Mouse (Mus musculus): Measurements from ENCODE around the gene Zkscan17.

The Zkscan17 gene

DNA sequence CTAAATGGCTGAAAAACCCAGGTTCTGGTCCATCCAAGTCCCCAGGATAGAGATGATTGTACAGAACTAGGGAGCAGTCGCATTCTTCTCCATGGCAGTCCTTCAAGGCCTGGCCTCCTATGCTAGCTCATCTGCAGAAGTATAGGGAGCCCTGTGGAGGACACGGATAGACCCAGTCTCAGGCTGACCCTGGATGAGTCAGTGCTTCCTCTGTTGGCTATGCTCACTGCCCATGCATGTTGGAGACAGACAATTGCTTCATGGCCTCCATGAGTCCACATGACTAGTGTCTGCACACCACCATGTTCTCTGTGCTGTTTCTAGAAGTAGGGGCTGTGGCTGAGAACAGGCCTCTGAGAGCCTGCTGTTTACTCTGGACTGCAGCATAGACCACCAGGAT is 70.2 kb downstream of the Zkscan17 start:
- no peak for DNase-seq (ENCODE audit: low read depth)

DNA sequence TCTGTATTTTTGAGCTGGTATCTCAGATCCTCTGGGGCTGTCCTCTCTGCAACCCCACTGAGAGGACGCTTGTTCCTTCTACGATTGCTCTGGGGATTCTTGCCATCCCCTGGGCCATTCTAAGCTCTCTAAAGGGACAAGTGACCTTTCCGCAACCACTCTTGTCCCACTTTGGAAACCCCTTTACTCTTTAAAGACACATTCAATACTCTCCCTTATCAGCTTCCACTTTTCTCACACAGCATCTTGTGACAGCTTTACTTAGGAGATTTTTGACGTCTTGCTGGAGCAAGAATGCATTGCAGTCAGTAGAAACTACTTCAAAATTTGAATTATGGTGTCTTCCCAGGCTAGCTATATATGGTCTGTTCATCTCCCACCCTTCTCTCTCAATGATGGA is 75.5 kb downstream of the Zkscan17 start, which contains the start of gene Snap47:
Gene Snap47, minus strand, starts transcription at position 101 of the 400 bp plus-strand sequence.
- DNase-seq (ENCODE audit: low read depth): no peak

DNA sequence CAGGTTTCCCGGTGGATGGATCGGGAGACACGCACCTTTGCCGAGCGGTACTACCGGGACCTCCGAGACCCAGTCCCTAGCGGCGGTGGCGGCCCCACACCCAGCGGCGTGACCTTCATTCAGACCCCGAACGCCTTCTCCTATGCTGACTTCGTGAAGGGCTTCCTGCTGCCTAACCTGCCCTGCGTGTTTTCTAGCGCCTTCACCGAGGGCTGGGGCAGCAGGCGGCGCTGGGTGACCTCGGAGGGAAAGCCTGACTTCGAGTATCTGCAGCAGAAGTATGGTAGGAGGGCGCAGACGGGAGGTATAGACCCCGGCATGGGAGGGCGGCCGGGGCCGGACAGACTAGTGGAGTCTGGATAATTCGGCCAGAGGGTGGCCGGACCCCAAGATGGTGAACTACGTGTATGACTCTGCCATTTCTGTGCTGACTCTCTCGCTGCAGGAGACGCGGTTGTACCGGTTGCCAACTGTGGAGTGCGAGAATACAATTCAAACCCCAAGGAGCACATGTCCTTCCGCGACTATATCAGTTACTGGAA is 76.2 kb downstream of the Zkscan17 start:
- DNase-seq (ENCODE audit: low read depth): no peak

DNA sequence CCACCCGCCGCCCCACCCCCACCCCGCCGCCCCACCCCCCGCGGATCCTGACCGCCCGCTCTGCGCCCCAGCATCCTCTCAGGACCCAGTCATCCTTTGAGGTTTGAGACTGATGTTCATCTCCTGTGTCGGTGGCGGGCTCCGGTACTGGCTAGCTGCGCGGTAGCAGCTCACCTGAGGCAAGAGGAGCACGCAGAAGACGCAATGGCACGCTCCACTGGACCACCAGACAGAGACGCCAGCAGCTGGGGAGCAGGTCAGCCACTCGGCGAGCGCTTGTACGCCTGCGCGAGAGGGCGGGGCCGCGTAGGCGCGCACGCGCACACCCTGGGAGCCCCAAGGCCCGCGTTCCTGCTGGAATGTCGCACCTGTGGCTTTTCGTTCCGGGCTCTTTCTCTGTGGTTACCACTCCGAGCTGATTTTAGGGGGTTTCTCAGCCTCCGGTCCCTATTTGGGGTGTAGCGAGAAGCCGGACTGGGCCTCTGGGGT is 76.8 kb downstream of the Zkscan17 start, which contains the start of gene Jmjd4:
Gene Jmjd4, plus strand, starts transcription at position 305 of the 489 bp plus-strand sequence.
- peak; percentile 68 for DNase-seq (ENCODE audit: low read depth)

DNA sequence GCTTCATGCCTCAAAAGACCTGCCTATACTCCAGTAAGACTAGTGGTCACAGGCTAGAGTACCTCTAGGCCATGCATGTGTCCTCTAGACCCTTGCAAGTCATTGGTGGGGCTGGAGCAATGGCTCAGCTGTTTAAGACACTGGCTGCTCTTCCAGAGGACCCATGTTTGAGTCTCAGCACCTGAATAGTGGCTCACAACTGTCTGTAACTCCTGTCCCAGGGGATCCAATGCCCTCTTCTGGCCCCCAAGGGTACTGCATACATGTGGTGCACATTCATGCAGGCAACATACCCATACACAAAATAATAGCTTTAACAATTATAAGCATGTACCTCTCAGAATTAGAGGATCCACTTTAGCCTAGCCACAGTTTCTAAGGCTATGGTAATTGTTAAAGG is 83.4 kb downstream of the Zkscan17 start:
- no peak for DNase-seq (ENCODE audit: low read depth)

DNA sequence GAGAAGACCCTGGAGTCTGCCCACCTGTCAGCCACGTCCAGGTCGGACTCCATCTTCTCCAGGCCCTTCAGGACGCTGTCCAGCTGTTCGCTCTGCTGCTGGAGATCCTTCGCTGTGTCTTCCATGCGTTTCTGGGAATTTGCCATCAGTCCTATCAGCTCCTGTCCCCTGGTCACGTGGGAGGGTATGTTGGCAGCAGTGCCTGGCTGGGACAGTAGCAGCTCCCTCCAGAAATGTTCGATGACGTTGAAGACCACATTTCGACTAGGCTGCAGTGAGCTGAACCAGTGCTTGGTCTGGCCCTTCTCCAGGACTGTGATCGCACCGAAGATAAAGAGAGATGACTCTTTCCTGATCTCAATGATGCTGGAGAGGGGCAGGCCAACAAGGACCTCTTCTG is 88.6 kb downstream of the Zkscan17 start:
- no peak for DNase-seq (ENCODE audit: low read depth)
